Mouse (Mus musculus): ENCODE results near the gene Arhgef12.
"Not testable (repeated sequence)": the region's sequence is repeated elsewhere in the genome, so short reads cannot be mapped to it uniquely, and the experiment has no call there.

The Arhgef12 gene

GRCm38 (mm10) chr9:42995298-42995697 lies 111.7 kb downstream of the Arhgef12 start:
- no peak for DNase-seq

GRCm38 (mm10) chr9:42994708-42995107 lies 112.3 kb downstream of the Arhgef12 start:
- DNase-seq = no peak

- no peak for DNase-seq
Observed at GRCm38 (mm10) chr9:42993659-42994058, 113.4 kb downstream of the Arhgef12 start.

- DNase-seq = no peak
Observed at GRCm38 (mm10) chr9:42987988-42988387, 119.1 kb downstream of the Arhgef12 start.

- no peak for DNase-seq
Observed at GRCm38 (mm10) chr9:42968894-42969521, 138.0 kb downstream of the Arhgef12 start.

- peak; percentile 16 for DNase-seq
Observed at GRCm38 (mm10) chr9:42967731-42968130, 139.3 kb downstream of the Arhgef12 start.

GRCm38 (mm10) chr9:42964809-42965208 lies 142.2 kb downstream of the Arhgef12 start:
- DNase-seq = not testable (repeated sequence)

- no peak for DNase-seq
Observed at GRCm38 (mm10) chr9:42964366-42964765, 142.7 kb downstream of the Arhgef12 start.

GRCm38 (mm10) chr9:42962506-42962905 lies 144.5 kb downstream of the Arhgef12 start:
- no peak for DNase-seq

- no peak for DNase-seq
Observed at GRCm38 (mm10) chr9:42958401-42958800, 148.6 kb downstream of the Arhgef12 start.

GRCm38 (mm10) chr9:42948381-42948780 lies 158.7 kb downstream of the Arhgef12 start:
- DNase-seq = no peak

GRCm38 (mm10) chr9:42945174-42945573 lies 161.9 kb downstream of the Arhgef12 start:
- no peak for DNase-seq

GRCm38 (mm10) chr9:42944536-42945006 lies 162.5 kb downstream of the Arhgef12 start:
- peak; percentile 77 for DNase-seq

- peak; percentile 17 for DNase-seq
Observed at GRCm38 (mm10) chr9:42943781-42944535, 163.1 kb downstream of the Arhgef12 start, which contains the start of gene Grik4. Gene Grik4 (minus strand): TSS chr9:42944493.

GRCm38 (mm10) chr9:42943057-42943529 lies 163.9 kb downstream of the Arhgef12 start:
- DNase-seq = peak; percentile 29

GRCm38 (mm10) chr9:42942148-42942547 lies 164.9 kb downstream of the Arhgef12 start:
- DNase-seq = no peak

GRCm38 (mm10) chr9:42932146-42932545 lies 174.9 kb downstream of the Arhgef12 start:
- DNase-seq = no peak

- DNase-seq = no peak
Observed at GRCm38 (mm10) chr9:42927498-42927897, 179.5 kb downstream of the Arhgef12 start.

GRCm38 (mm10) chr9:42926564-42926963 lies 180.5 kb downstream of the Arhgef12 start:
- no peak for DNase-seq

GRCm38 (mm10) chr9:42921830-42922229 lies 185.2 kb downstream of the Arhgef12 start:
- DNase-seq = no peak

GRCm38 (mm10) chr9:42920190-42920589 lies 186.8 kb downstream of the Arhgef12 start:
- no peak for DNase-seq

GRCm38 (mm10) chr9:42917911-42918310 lies 189.1 kb downstream of the Arhgef12 start:
- DNase-seq = no peak
